Mouse (Mus musculus): ENCODE measurements around the gene Gm19402.
"Not testable (repeated sequence)": the region's sequence is repeated elsewhere in the genome, so short reads cannot be mapped to it uniquely, and the experiment has no call there.

The Gm19402 gene

GRCm38 (mm10) chr10:77690356-77690807 lies at the start of gene Gm19402:
Gm19402 (minus strand) TSS chr10:77690757.
- DNase-seq (ENCODE audit: low spot score) = not testable (repeated sequence)

DNA sequence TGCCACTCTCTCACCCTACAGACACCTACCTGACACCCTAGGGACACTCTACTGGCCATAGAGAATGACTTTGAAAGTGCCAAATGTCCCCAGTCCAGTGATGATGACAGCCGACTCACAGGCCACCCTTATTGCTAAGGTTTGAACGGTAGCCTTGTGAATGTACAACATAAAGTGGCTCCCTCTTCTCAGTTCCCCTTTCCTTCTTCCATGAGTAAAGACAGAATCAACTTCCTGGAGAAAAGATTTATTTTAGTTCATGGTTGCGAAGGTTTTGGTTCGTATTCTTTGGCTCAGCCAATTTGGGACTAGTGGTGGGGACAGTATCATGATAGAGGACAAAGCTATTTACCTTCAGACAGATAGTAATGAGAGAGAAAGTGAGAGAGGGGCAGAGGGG lies 48.4 kb upstream of the Gm19402 start:
- DNase-seq (ENCODE audit: low spot score) = no peak

DNA sequence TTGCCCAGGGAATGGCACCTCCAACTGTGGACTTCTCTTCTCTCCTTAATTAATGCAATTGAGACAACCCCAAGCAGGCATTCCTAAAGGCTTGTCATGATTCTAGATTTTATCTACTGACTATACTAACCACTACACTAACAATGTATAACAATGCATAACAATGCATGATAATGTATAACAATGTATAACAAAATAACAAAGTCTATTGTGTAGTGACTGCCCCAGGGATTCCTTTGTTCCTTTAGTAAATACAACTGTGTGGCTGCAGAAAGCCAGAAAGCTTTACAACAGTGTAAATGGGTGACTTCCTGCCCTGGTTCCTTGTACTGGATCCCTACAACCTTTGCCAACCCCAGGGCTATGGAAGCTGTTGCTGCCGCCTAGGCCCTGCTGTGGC lies 45.4 kb upstream of the Gm19402 start:
- no peak for DNase-seq (ENCODE audit: low spot score)

GRCm38 (mm10) chr10:77729241-77729640 lies 38.7 kb upstream of the Gm19402 start:
- DNase-seq (ENCODE audit: low spot score) = no peak

- no peak for DNase-seq (ENCODE audit: low spot score)
Observed at GRCm38 (mm10) chr10:77728280-77728679, 37.7 kb upstream of the Gm19402 start.

GRCm38 (mm10) chr10:77726186-77726585 lies 35.6 kb upstream of the Gm19402 start, which contains the start of gene Gm10100:
Gm10100 (plus strand) TSS chr10:77726486.
- DNase-seq (ENCODE audit: low spot score) = no peak

DNA sequence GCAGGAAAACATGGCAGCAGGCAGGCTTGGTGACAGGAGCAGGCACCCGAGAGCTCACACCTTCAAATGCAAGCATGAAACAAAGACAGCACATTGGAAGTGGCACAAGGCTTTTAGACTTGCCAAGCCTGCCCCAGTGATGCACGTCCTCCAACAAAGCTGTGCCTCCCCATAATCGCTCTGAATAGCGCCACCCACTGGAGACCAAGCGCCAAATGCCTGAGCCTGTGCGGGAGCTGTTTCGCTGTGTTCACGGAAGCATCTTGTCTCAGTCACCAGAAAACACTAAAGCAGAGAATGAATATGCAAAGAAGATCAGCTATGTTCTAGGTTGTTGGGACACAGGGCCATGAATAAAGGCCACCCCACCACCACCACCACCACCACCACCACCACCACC lies 34.3 kb upstream of the Gm19402 start:
- no peak for DNase-seq (ENCODE audit: low spot score)

- not testable (repeated sequence) for DNase-seq (ENCODE audit: low spot score)
Observed at GRCm38 (mm10) chr10:77720299-77720698, 29.7 kb upstream of the Gm19402 start, which contains the start of gene Krtap12-1. Krtap12-1 (plus strand) TSS chr10:77720599.

DNA sequence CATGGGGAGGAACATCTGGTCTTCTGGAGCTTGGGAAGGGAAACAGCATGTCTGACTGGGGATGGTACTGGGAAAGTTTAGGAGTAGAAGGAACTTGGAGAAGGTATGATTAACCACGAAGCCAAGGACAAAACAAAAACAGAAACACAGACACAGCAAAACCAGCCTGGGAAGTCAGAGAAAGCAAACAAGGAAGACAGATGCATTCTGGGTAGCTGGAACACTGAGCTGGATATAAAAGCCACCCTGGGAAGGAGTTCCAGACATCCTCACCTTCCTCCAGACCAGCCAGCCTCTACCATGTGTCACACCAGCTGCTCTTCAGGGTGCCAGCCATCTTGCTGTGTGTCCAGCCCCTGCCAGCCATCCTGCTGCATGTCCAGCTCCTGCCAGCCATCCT lies 24.9 kb upstream of the Gm19402 start, which contains the start of gene Gm10142:
TSS of gene Gm10142 (plus strand) at position 301 of the 400 bp plus-strand sequence.
- DNase-seq (ENCODE audit: low spot score) = no peak

GRCm38 (mm10) chr10:77713734-77714133 lies 23.2 kb upstream of the Gm19402 start:
- no peak for DNase-seq (ENCODE audit: low spot score)

DNA sequence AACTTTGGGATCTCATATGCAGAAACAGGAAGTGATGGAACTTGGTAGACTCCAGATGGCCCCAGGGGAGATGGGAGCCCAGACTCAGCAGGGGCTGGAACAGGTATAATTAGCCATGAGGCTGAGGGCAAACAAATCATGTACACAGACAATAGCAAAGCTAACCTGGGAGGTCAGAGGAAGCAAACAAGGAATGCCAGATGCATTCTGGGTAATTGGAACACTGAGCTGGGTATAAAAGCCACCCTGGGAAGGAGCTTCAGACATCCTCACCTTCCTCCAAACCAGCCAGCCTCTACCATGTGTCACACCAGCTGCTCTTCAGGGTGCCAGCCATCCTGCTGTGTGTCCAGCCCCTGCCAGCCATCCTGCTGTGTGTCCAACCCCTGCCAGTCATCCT lies 20.6 kb upstream of the Gm19402 start, which contains the start of gene Gm10024:
TSS of gene Gm10024 (plus strand) at position 301 of the 400 bp plus-strand sequence.
- not testable (repeated sequence) for DNase-seq (ENCODE audit: low spot score)

DNA sequence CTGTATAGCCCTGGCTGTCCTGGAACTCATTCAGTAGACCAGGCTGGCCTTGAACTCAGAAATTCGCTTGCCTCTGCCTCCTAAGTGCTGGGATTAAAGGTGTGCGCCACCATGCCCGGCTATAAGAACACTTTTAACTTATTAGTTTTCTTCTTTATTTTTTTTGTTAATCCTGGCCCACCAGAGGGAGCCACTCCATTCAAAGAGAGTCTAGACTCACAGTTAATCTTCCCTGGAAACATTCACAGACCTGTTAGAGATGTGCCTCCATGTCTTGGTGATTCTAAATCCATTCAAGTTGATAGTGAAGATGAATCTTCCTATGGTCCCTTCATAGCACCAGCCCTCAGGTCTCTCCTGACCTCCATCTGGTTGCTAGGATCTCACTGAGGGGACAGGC lies 19.3 kb upstream of the Gm19402 start:
- no peak for DNase-seq (ENCODE audit: low spot score)

DNA sequence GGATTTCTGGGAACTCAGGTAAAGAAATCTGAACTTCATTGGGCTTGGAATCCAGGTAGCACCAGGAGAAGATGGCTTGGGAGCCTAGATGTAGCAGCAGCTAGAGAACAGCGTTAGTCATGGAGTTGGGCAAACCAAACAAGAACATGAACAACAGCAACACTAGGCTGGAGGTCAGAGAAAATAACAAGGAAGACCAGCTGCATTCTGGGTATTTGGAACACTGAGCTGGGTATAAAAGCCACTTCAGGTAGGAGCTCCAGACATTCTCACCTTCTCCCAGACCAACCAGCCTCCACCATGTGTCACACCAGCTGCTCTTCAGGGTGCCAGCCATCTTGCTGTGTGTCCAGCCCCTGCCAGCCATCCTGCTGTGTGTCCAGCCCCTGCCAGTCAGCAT lies 15.8 kb upstream of the Gm19402 start, which contains the start of gene Gm10272:
TSS of gene Gm10272 (plus strand) at position 301 of the 400 bp plus-strand sequence.
- no peak for DNase-seq (ENCODE audit: low spot score)

DNA sequence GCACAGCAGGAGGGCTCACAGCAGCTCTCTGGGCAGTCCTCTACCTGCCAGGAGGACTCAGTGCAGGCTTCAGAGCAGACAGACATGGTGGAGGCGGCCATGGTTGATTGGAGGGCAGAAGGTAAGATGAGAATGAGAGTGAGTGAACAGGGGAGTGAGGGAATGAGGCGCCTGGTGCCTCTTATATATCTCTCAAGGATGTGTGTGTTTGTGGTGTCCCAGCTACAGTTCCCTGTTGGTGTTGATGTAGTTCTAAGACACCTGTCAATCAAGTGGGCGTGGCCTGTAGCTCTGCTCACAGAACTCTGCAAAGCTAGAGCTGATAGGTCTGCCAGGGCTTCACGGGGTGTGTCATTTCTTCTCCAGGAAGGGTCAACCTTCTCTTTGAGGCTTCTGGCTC lies 6.6 kb upstream of the Gm19402 start, which contains the start of gene Gm9508:
TSS of gene Gm9508 (minus strand) at position 101 of the 400 bp plus-strand sequence.
- no peak for DNase-seq (ENCODE audit: low spot score)

GRCm38 (mm10) chr10:77687021-77687420 lies 3.5 kb downstream of the Gm19402 start:
- no peak for DNase-seq (ENCODE audit: low spot score)

DNA sequence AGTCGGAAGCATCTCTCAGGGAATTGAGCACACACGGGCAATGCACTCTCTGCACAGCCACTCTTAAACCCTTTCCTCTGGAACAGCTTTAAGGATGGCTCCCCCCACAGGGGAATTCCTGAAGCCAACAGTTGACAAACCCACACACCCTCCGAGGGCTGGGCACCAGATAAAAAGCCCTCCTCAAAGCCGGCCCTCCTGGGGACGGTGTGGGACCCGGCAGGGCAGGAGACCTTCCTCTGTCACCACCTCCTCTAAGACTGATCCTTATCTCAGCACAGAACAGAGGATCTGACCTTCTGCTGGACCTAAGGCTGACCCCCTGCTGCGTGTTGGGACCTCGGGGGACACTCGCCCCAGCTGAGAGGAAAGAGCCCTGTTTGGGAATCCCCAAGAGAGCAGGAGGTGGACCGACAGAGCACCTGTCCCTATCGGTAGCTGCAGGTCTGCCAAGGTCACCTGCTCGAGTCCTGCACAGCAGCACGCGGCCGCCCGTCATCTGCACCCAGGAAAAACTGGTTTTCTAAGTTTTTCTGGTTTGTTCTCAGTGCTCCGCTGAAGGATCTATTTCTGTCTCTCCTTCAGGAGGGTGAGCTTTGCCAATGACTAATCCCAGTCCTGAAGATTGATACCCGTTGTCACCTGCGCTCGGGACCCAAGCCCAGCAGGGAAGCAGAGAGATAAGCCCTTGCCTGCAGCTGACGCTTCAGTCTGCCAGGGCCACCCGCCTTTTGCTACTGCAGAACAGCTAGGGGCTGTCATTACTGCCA lies 4.5 kb downstream of the Gm19402 start, which contains the start of gene Tspear:
TSS of gene Tspear (plus strand) at position 675 of the 770 bp plus-strand sequence.
- DNase-seq (ENCODE audit: low spot score) = peak; percentile 70

DNA sequence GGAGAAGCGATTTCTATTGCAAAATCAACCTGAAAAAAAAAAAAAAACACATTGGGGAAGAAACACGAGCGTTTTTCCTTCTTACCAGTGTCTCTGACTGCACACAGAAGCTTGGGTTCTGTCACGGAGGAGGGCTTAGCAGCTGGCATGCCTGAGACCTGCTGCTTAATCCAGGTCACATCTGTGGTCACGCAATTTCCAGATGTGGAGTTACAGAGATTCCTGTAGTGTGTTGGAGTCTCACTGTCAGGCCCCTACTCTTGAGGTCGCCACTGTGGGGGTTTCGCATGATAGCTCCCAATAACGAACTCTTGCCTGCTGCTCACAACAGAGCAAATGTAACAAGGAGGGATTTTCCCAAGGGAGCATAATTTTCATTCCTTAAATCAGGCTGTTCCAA lies 6.4 kb downstream of the Gm19402 start:
- no peak for DNase-seq (ENCODE audit: low spot score)

GRCm38 (mm10) chr10:77682994-77683393 lies 7.6 kb downstream of the Gm19402 start:
- DNase-seq (ENCODE audit: low spot score) = no peak

DNA sequence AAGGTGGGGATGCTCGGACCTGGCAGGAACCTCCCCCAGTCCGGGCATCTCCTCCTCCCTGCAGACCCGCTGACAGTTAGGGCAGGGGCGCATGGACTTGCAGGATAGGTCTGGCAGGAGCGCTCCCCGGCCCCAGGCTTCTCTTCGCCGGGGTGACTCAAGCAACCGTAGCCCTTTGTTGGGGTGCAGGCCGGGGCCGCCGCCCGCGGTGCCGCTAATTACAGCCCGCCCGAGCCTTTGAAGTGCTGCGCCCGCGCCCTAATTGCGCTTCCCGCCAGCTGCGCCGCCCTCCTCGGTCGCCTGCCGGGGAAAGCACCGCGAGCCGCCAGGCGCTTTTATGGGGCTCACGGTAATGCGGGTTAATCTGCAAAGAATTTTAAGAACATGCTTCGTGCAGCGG lies 13.0 kb downstream of the Gm19402 start:
- DNase-seq (ENCODE audit: low spot score) = no peak

GRCm38 (mm10) chr10:77673765-77674164 lies 16.8 kb downstream of the Gm19402 start:
- no peak for DNase-seq (ENCODE audit: low spot score)

- no peak for DNase-seq (ENCODE audit: low spot score)
Observed at GRCm38 (mm10) chr10:77671519-77671918, 19.0 kb downstream of the Gm19402 start.

GRCm38 (mm10) chr10:77670710-77671109 lies 19.8 kb downstream of the Gm19402 start:
- DNase-seq (ENCODE audit: low spot score) = no peak

DNA sequence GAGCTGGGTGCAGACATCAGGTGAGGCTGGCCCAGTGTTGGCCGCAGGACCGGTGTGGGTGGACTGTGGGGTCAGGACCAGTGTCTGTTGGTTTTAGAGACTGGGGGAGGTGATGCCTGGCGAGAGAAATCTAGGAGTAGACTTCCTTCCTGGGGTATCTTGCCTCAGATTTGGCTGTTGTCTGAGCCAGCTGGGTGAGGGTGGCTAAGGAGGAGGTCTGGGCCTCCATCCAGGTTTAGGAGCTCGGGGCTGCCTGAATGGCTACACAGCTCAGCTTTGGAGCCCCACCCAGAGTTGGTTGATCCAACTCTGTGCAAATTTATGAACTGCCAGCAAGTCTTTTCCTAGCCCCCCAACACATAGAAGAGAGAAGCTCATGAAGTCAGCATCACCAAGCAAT lies 23.2 kb downstream of the Gm19402 start:
- DNase-seq (ENCODE audit: low spot score) = no peak

Measured in urinary bladder, postnatal 14 days (tissue).